Mouse (Mus musculus) thymus, adult 2 months (tissue): ENCODE measurements around the gene Dnal1. TPM values are rescaled to one million over a fixed set of nuclear protein-coding genes. Genes with fewer than 3 reads are reported as not detected.

Experiments
- DNase-seq: peaks from one replicate; pipeline ENCODE4 v3.0.0; 2021
- H3K27ac ChIP-seq: fragments of 200-500 bp; 2 replicates; pipeline ENCODE4 v1.5.1; 2012; ENCODE audit warnings: low read length, control low read depth; ENCODE audit not compliant: control insufficient read depth, insufficient read depth
- H3K27me3 ChIP-seq: fragments of 200-500 bp; 2 replicates; pipeline ENCODE4 v1.6.1; 2012; ENCODE audit warnings: mild to moderate bottlenecking, low read length, moderate library complexity, mixed read lengths; ENCODE audit not compliant: control insufficient read depth, insufficient read depth
- H3K36me3 ChIP-seq: fragments of 200-500 bp; 2 replicates; pipeline ENCODE4 v1.6.1; 2012; ENCODE audit warnings: mild to moderate bottlenecking, low read length, moderate library complexity; ENCODE audit not compliant: control insufficient read depth, insufficient read depth
- H3K4me1 ChIP-seq: fragments of 200-500 bp; replicated peaks from 2 replicates; pipeline ENCODE4 v1.6.1; 2012; ENCODE audit warnings: low read length; ENCODE audit not compliant: control insufficient read depth, insufficient read depth
- H3K4me3 ChIP-seq: fragments of 200-500 bp; 2 replicates; pipeline ENCODE4 v1.5.1; 2012; ENCODE audit warnings: mild to moderate bottlenecking, low read length, control low read depth, moderate library complexity; ENCODE audit not compliant: control insufficient read depth, insufficient read depth
- CTCF ChIP-seq: fragments of 200-500 bp; IDR thresholded peaks from 2 replicates; pipeline ENCODE4 v1.5.1; 2012; ENCODE audit warnings: mild to moderate bottlenecking, control low read depth, low read length, moderate library complexity, borderline replicate concordance; ENCODE audit not compliant: control insufficient read depth, poor library complexity, insufficient read depth; ENCODE audit errors: extremely low read depth
- POLR2A ChIP-seq: fragments of 200-500 bp; IDR thresholded peaks from 2 replicates; pipeline ENCODE4 v1.6.1; 2012; ENCODE audit warnings: mild to moderate bottlenecking, low read length, control low read depth, moderate library complexity; ENCODE audit not compliant: control insufficient read depth, poor library complexity, insufficient read depth; ENCODE audit errors: extremely low read depth
- WGBS: fragments of 180-500 bp; shearing (Covaris S2); methylation state at CpG from one replicate; pipeline ENCODE4 v1.1.7; 2018; 5-methylcytosine and 5-hydroxymethylcytosine counted together
- polyA plus RNA-seq: library from polyadenylated mRNA; depleted of rRNA; stranded (reverse); fragments of >200 nt; gene quantifications from 2 replicates; pipeline ENCODE4 v1.2.3, GENCODE M21; 2012

The Dnal1 gene
- polyA plus RNA-seq, 1 experiment = 3.0 TPM

GRCm38 (mm10) chr12:84151911-84152310, 37.7 kb downstream of the Dnal1 start:
- TF ChIP-seq POLR2A (no peak), CTCF (no peak)
- WGBS = 93% methylated on average over 10 of the region's 10 CpGs
- no peaks in the 10 kb centered on the region for H3K27me3 ChIP-seq
- no peak for DNase-seq
- no peak overlapping the region for H3K27ac ChIP-seq
- H3K4me1 ChIP-seq = peaks cover 7% of the 10 kb centered on the region; the same call in 1 of the 2 replicates
- no peak overlapping the region for H3K4me3 ChIP-seq
- peaks cover 36% of the 10 kb centered on the region for H3K36me3 ChIP-seq

- TF ChIP-seq CTCF (no peak), POLR2A (no peak)
- DNase-seq = no peak
- WGBS = 93% methylated on average over 32 of the region's 32 CpGs
- Histone ChIP-seq H3K4me3 (no peak overlapping the region), H3K27ac (no peak overlapping the region), H3K36me3 (peaks cover 38% of the 10 kb centered on the region), H3K27me3 (no peaks in the 10 kb centered on the region), H3K4me1 (peaks cover 7% of the 10 kb centered on the region; the same call in 1 of the 2 replicates)
Measured at GRCm38 (mm10) chr12:84152352-84153190, 38.4 kb downstream of the Dnal1 start.

DNA sequence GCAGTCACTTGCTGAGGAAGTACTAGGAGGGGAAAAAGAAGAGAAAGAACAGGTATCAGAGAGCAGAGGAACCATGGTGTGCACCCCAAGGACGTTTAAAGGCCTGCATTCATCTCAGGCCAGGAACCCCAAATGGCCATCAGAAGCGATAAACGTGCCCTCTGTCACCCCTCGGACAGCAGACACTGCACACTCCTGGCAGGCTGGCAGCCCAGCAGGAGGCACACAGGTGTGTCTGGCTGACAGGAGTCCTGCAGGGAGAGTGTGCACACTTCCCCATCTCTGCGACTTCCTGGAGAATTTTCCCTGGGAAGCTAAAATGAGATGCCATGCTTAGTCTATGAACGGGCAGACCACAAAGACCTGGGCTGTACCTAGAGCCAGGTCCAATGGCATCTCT, 39.2 kb downstream of the Dnal1 start:
- no peak for DNase-seq
- Histone ChIP-seq H3K4me3 (no peak overlapping the region), H3K27ac (no peak overlapping the region), H3K36me3 (peaks cover 47% of the 10 kb centered on the region), H3K4me1 (peaks cover under 1% of the 10 kb centered on the region; the same call in 1 of the 2 replicates), H3K27me3 (no peaks in the 10 kb centered on the region)
- TF ChIP-seq CTCF = no peak
- TF ChIP-seq POLR2A = no peak
- 95% methylated on average over 6 of the region's 6 CpGs for WGBS

GRCm38 (mm10) chr12:84154786-84155522, 40.8 kb downstream of the Dnal1 start:
- TF ChIP-seq CTCF (no peak), POLR2A (no peak)
- DNase-seq = no peak
- Histone ChIP-seq H3K27ac (no peak overlapping the region), H3K27me3 (no peaks in the 10 kb centered on the region), H3K4me1 (no peaks in the 10 kb centered on the region), H3K4me3 (no peak overlapping the region), H3K36me3 (peaks cover 62% of the 10 kb centered on the region)
- 94% methylated on average over 11 of the region's 11 CpGs for WGBS

- no peak overlapping the region for H3K27ac ChIP-seq
- H3K27me3 ChIP-seq = no peaks in the 10 kb centered on the region
- peaks cover 67% of the 10 kb centered on the region for H3K36me3 ChIP-seq
- TF ChIP-seq CTCF (no peak), POLR2A (no peak)
- 92% methylated on average over 2 of the region's 2 CpGs for WGBS
- H3K4me3 ChIP-seq = no peak overlapping the region
- DNase-seq = no peak
- H3K4me1 ChIP-seq = no peaks in the 10 kb centered on the region
Measured at GRCm38 (mm10) chr12:84155523-84155871, 41.3 kb downstream of the Dnal1 start.

DNA sequence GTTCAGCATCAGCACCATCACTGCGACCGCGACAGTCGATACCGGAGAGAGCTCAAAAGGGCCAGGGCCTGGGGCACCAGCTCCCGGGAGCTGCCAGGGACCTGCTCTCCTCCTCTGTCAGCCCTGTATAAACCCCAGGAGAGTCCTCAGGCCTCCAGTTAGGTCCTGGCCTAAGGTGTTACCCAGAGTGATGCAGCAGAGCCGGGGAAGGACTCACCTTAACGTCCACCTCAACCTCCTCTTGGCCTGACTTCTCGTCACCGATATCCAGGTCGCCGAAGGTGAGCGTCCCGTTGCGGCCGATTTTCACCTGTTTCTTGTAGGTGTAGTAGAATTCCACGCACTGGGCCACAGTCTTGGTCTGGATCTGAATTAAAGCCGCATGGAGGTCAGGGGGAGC, 42.0 kb downstream of the Dnal1 start:
- no peak overlapping the region for H3K27ac ChIP-seq
- no peak for DNase-seq
- no peak overlapping the region for H3K4me3 ChIP-seq
- no peaks in the 10 kb centered on the region for H3K27me3 ChIP-seq
- peaks cover 70% of the 10 kb centered on the region for H3K36me3 ChIP-seq
- WGBS = 97% methylated on average over 18 of the region's 18 CpGs
- no peak for TF ChIP-seq POLR2A
- no peak for TF ChIP-seq CTCF
- no peaks in the 10 kb centered on the region for H3K4me1 ChIP-seq
